Mouse (Mus musculus): ENCODE results near the gene Acvr1c. TPM values are rescaled to one million over a fixed set of nuclear protein-coding genes. Genes with fewer than 3 reads are reported as not detected.

Acvr1c gene
- total RNA-seq (2021), result 34.1 and 38.2 TPM in 2 replicates
- long read RNA-seq, experiment 1, full-length matches to known transcripts, result 2 of 4 reads
- long read RNA-seq, experiment 1, partial matches to known transcripts, result 1 of 4 reads
- long read RNA-seq, experiment 1, other reads (novel, unspliced or antisense), result 1 of 4 reads
- long read RNA-seq, experiment 2, full-length matches to known transcripts, result 3 of 6 reads
- long read RNA-seq, experiment 2, partial matches to known transcripts, result 2 of 6 reads
- long read RNA-seq, experiment 2, other reads (novel, unspliced or antisense), result 1 of 6 reads

GRCm38 (mm10) chr2:58357414-58358131, at the start of gene Acvr1c:
Acvr1c (minus strand) TSS chr2:58357895.
- peak; percentile 88 for DNase-seq

- DNase-seq, result peak; percentile 31
Observed at GRCm38 (mm10) chr2:58403481-58403880, 45.8 kb upstream of the Acvr1c start.

GRCm38 (mm10) chr2:58388601-58389000, 30.9 kb upstream of the Acvr1c start:
- DNase-seq, result no peak

- no peak for DNase-seq
Observed at GRCm38 (mm10) chr2:58380020-58380419, 22.3 kb upstream of the Acvr1c start.

- no peak for DNase-seq
Observed at GRCm38 (mm10) chr2:58379475-58379874, 21.8 kb upstream of the Acvr1c start.

GRCm38 (mm10) chr2:58377417-58378130, 19.9 kb upstream of the Acvr1c start:
- DNase-seq, result no peak

- no peak for DNase-seq
Observed at GRCm38 (mm10) chr2:58366196-58366595, 8.5 kb upstream of the Acvr1c start.

- no peak for DNase-seq
Observed at GRCm38 (mm10) chr2:58361361-58362046, 3.8 kb upstream of the Acvr1c start.

- DNase-seq, result no peak
Observed at GRCm38 (mm10) chr2:58358132-58358460, 401 bp upstream of the Acvr1c start.

- peak; percentile 30 for DNase-seq
Observed at GRCm38 (mm10) chr2:58357068-58357413, 654 bp downstream of the Acvr1c start.

GRCm38 (mm10) chr2:58354389-58354788, 3.3 kb downstream of the Acvr1c start:
- DNase-seq, result peak; percentile 47

GRCm38 (mm10) chr2:58352846-58353245, 4.8 kb downstream of the Acvr1c start:
- peak; percentile 50 for DNase-seq

- no peak for DNase-seq
Observed at GRCm38 (mm10) chr2:58350657-58351056, 7.0 kb downstream of the Acvr1c start.

- DNase-seq, result no peak
Observed at GRCm38 (mm10) chr2:58336730-58337129, 21.0 kb downstream of the Acvr1c start.

GRCm38 (mm10) chr2:58329589-58329988, 28.1 kb downstream of the Acvr1c start:
- DNase-seq, result no peak

- DNase-seq, result peak; percentile 57
Observed at GRCm38 (mm10) chr2:58324118-58324901, 33.4 kb downstream of the Acvr1c start.

GRCm38 (mm10) chr2:58323274-58323673, 34.4 kb downstream of the Acvr1c start:
- no peak for DNase-seq

GRCm38 (mm10) chr2:58316186-58316585, 41.5 kb downstream of the Acvr1c start:
- DNase-seq, result no peak

- DNase-seq, result no peak
Observed at GRCm38 (mm10) chr2:58309695-58310094, 48.0 kb downstream of the Acvr1c start.

GRCm38 (mm10) chr2:58304450-58304849, 53.2 kb downstream of the Acvr1c start:
- DNase-seq, result peak; percentile 13

GRCm38 (mm10) chr2:58289759-58290431, 67.8 kb downstream of the Acvr1c start:
- peak; percentile 10 for DNase-seq
